Mouse (Mus musculus) lung, postnatal 4 days (tissue): Measurements from ENCODE around the gene Ctse.
A peak's percentile ranks its signal among the peaks of the same experiment; 100 is the strongest.
"Not testable (repeated sequence)": the region's sequence is repeated elsewhere in the genome, so short reads cannot be mapped to it uniquely, and the experiment has no call there.

ENCODE experiments used
- DNase-seq, 2 experiments: peaks; one replicate each; pipeline ENCODE4 v3.0.0; 2021

Gene Ctse

DNA sequence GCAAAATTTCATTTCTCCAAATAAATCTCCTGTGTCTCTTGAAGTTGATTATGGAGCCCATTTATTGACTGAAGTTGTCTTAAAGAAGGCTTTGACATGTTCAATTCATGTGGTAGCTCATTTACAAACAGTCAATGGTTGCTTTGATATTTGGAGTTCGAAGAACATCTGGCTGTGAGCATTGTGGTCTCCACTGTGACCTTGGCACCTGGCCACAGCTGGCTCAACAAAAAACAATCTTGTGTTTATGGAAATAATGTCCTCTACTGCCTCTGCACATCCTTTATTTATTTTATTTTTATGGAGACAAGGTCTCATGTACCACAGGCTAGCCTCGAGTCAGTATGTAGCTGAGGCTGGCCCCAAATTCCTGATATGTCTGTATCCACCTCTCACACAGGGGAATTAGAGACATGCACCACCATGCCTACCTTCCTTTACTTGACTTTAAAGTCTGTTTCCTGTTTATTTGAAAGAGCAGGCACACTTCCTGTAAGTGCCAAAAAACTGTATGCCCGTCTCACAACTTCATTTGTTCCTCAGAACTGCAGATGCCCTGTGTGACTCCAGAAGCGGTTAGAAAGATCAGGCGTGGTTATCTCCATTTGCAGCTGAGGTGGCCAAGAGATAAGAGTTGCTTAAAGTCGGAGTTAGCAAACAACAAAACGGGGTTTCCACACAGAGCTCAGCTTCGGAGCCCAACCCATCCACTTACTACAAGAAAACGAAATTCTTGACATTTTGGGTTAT is at the start of gene Ctse:
Gene Ctse, plus strand, starts transcription at position 516 of the 750 bp plus-strand sequence.
- peak; percentile 26 to 39 for DNase-seq

DNA sequence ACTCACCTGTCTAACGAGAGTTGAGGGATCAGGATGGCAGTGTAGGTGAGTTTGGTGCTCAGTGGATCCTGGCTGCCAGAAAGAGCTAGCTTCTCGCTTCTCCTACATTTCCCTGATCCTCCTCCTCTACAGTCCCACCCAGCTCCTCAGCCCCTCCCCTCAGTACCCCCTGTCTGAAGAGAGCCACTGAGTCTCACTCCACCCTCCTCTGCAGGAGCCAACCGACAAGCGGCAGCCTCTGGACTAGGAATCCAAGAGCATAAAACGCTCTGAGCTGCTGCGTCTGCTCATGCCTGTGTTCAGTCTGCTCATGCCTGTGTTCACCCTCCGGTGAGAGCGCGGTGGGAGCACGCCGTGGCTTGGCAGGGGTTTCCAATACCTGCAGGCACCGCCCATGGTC is 39.2 kb upstream of the Ctse start, which contains the start of gene Avpr1b:
Gene Avpr1b, plus strand, starts transcription at position 335 of the 400 bp plus-strand sequence.
- DNase-seq: no peak

- DNase-seq: peak; percentile 8 to 23
Measured at GRCm38 (mm10) chr1:131600314-131600713, 37.8 kb upstream of the Ctse start.

DNA sequence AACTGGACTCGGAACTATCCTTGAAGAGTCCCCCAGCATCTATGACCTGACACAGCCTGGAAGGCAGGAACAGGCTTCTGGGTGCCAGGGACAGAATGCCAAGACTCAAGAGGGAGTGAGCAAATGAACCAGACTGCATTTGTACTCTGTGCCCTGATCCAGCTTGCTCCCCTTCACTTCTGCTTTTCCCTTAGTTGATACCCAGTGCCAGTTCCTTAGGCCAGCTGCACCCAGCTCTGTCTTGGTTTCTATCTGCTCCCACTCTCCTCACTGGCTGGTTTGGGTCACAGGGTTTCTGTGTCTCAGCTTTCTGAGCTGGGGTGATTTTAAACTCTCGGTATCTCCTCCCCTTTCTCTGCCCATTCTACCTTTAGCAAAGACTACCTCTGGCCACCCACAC is 31.4 kb upstream of the Ctse start:
- DNase-seq: no peak

DNA sequence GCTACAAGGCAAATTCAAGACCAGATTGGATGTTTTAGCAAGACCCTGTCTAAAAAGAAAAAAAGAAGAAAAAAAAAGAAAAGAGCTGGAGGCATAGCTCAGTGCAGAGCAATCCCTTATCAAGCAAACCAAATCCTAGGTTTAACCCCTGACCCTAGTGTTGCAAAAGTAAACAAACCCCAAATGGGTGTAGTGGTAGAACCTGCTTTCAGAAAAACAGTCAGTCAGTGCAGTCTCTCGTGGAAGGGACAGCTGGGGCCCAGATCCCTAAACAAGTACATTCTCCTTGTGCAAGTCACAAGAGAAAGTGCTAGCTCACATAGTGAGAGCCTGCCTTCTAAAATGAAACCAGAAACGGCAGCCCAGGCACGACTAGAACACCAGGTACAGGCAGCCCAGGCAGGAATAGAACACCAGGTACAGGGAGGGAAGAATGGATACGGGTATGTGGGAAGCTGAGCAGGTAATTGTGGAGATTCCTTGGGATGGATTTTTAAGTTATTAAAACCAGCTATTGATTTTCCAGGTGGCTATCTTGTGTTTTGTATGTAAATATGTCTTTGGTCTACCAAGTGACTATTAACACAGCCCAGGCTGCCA is 25.4 kb upstream of the Ctse start:
- no peak for DNase-seq

GRCm38 (mm10) chr1:131613361-131614133 is 24.6 kb upstream of the Ctse start:
- DNase-seq: peak; percentile 75 to 81

DNA sequence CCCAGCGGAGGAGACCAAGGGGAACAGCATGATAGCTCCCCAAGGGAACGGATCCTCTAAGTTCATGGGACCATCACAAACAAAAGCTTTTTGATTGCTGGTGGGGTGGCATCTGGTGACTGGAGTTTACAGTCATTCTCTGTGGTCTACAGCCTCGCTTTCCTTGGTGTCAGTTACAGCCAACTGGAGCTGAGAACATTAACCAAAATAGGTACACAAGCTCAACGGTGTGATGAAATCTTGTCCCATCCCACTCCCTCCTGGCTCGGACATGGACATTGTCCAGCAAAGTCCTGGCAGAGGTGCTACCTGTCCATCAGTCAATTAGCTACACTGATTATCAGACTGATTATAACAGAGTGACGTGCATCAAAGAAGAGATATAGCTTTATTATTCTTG is 23.5 kb upstream of the Ctse start:
- DNase-seq: no peak

DNA sequence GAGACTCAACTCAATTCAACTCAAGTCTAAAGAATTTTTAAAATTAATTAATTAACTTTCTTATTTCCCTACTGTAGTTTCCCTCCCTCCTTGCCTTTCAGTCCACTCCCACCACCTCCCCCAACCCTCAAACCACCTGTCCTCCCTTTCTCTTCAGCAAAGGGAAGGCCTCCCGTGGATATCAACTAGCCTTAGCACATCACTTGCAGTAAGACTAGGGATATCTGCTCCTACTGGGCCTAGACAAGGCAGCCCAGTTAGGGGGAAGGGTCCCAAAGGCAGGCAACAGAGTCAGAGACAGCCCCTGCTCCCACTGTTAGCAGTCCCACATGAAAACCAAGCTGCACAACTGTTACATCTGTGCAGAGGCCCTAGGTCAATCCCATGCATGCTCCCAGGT is 22.0 kb upstream of the Ctse start:
- DNase-seq: no peak

- DNase-seq: no peak
Measured at GRCm38 (mm10) chr1:131616546-131617220, 21.4 kb upstream of the Ctse start.

DNA sequence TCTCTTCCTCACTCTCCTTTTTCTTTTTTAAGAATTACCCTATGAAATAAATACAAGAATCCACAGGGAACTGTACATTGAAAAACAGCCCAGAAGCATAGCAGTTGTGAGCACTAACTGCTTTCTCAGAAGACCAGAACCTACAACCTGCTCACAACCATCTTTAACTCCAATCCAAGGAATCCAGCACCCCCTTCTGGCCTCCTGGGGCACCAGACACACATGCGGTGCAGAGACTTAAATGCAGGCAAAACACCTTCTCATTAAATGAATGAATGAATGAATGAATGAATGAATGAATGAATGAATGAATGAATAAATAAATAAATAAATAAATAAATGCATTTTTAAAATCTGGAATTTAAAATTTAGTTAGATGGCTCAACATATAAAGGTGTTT is 19.5 kb upstream of the Ctse start:
- DNase-seq: no peak

DNA sequence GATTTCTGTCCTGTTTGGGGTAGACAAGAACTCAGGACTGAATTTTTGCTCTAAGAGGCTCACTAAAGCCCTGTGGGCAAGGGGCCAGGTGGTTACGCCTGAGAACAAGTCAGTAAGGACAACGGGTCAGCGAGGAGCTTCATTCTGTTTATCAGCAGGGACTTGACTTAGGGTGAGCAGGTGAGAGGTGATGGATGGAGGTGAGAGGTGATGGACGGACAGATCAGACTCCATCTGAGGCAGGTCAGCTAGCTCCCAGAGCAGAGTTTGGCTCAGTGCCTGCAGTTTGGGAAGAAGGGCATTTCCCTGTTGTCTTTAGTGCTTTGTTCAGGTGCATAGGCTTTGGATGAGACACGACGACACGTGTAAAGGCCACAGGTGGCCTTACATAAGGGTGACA is 18.8 kb upstream of the Ctse start:
- no peak for DNase-seq

GRCm38 (mm10) chr1:131623644-131624043 is 14.5 kb upstream of the Ctse start:
- no peak for DNase-seq

DNA sequence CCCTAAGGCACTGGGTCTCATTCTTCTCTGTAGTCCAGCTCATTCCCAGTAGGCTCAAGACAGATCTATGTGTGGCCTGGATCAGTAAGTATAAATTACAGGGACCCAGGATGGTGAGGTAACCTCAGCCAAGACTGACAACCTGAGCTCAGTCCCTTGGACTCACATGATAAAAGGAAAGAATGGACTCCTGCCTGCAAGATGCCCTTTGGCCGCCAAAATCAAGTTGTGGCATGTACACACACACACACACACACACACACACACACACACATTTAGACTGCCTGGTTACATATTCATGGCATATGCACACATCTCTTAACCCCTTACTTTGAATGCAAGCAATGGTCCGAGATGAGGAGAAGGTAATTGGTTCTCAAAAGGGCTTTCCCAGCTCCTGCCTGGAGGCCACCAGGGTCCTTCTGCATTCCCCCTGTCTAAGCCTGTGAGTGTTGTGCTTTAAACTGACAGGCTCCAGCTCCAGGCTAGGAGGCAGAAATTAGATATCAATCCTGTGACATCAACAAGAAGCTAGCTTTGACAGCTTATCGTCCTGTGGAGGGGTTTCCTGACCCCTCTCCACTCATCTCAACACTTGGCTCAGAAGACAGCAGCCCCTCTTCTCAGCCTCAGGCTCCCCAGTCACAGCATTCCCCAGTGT is 13.8 kb upstream of the Ctse start:
- no peak for DNase-seq

DNA sequence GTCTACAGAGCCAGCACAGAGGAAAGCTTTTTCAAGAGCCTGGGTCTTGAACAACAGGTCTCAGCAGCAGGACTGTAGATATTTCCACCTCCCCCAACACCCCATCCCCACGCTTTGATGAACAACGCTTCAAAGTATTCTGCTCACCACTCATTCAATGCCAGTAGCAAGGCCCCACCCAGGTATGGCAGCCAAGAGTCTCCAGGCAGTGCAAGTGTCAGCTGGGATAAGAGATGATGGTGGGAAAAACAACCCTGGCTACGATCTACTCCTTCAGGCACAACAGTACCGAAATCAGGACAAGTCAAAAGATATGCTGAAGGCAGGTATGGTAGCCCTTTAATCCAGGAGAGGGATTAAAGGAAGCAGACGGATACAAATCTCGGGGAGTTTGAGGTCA is 11.9 kb upstream of the Ctse start:
- no peak for DNase-seq

- DNase-seq: not testable (repeated sequence)
Measured at GRCm38 (mm10) chr1:131632216-131632615, 5.9 kb upstream of the Ctse start.

DNA sequence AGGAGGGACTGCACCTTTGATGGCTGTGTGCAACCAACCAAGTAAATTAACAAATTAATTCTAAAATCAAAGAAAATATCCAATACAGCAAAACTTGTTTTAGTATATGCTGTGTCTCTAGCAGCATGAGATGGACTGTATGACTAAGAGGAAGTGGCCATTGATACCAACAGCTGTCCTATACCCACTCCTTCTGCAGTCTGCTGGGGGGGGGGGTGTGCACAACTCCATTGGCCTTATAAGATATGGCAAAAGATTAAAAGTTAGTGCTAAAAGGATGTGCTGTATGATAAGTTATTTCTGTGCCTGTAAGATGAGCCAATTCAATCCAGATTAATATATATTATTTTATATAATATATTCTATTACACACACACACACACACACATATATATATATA is 3.6 kb upstream of the Ctse start:
- no peak for DNase-seq

DNA sequence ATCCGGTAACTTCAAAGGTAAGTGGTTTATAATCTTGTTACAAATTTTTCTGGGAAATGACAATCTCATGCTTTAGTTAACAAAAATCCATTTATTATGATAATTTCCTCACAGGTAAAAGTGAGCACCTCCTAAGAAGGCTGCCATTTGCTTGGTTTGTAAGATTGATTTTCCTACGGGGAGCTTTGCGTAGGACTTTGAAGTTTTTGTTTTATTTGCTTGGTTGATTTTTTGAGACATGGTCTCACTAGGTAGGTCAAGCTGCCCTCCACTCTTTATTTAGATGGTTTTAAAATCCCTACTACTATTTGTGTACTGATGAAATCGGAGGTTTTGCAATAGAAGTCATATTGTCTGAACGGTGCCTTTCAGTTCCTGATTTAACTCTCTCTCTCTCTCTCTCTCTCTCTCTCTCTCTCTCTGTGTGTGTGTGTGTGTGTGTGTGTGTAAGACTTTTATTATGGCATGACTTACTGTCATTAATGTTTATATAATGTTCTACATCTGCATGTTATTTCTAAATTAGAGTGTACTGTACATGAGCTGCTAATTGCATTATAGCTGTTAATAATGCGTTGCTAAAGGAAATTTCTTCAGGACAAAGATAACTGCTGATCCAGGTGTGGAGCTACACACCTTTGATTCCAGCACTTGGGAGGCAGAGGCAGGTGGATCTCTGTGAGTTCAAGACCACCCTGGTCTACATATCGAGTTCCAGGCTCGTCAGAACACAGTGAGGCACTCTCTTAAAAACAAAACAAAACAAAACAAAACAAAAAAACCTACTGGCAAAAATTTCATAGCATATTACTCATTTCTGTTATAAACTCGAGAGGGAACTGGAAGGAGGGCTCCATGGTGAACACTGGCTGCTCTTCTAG is 675 bp downstream of the Ctse start:
- no peak for DNase-seq

- no peak for DNase-seq
Measured at GRCm38 (mm10) chr1:131640062-131640461, 2.0 kb downstream of the Ctse start.

GRCm38 (mm10) chr1:131641565-131641964 is 3.5 kb downstream of the Ctse start:
- no peak for DNase-seq

DNA sequence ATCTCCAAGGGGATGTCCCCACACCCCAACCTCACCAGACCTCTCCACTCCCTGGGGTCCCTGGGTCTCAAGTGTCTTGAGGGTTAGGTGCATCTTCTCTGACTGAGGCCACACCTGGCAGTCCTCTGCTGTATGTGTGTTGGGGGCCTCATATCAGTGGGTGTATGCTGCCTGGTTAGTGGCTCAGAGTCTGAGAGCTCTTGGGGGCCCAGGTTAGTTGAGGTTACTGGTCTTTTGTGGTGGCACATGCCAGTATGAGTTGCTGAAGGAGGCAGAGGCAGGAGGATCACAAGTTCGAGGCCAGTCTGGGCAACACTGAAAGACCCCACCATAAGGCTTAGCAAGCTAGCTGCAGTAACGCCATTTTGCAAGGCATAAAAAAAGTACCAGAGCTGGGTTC is 4.1 kb downstream of the Ctse start:
- no peak for DNase-seq

DNA sequence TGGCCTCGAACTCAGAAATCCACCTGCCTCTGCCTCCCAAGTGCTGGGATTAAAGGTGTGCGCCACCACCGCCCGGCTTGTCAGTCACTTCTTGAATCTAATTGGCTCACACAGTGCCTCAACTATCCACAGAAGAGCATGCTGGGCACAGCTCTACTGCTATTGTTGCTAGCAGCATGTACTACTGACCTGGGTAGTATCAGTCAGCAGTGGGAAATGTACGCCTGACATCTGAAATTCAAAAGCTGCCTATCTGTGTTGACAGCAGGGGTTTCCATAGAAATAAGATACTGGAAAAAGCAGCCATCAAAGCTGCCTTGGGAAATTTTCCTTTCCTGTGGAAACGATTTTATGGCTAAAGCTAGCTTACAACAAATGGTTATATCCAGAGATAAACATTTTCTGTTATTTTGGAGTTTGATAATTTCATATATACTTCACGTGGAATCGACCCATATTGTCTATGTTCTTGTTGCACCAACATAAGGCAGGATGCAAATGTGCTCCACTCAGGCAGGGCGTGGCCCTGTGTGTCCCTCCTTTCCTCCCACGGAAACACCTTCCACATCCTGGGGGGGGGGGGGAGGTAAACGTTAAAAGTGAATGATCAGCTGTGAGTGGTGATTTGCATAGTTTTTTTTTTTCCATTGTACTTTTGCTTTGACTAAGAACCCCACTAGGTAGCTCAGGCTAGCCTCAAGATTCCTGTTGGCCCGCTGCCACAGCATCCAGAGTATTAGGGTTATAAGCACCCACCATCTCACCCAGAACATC is 14.8 kb downstream of the Ctse start:
- no peak for DNase-seq
